Mouse (Mus musculus): ENCODE measurements around the gene Gm17387.

Gene Gm17387

DNA sequence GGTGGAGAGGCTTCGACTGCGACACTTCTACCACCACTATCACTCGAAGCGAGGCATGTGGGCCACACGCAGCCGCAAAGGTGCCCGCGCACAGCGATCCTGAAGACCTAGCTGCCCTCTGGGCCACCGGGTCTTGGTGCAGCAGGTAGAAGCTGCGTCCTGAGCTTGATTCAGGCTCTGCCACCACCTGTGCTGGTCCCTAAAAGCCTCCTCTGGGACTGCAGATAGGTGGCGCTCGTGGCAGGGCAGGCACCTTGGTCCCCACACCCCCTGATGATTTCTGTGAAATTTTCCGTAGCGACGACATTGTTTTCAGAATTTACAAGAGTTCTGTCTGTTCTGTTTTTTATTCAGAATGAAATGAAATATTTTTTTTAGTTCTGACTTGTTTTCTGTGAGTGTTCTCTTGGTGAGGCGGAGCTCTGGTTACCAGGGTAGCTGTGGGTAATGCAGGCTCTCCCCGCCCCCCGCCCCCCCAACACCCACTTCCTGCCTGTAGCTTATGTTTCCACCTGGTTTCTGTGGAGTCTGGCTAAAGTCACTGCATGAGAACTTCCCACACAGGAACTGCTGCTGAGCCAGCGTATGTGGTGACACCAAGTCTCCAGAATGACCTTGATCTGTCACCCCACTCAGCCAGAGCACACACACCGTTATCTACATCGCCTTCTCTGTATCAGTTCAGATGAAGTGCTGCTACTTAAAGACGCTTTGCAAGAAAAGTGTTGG lies 43.2 kb downstream of the Gm17387 start:
- peak in 1 of 2 experiments; percentile 78 for DNase-seq (ENCODE audit: low spot score in 2 of 2)

- DNase-seq (ENCODE audit: low spot score in 2 of 2) = no peak
Measured at GRCm38 (mm10) chr7:141073782-141074181, 44.9 kb downstream of the Gm17387 start.

DNA sequence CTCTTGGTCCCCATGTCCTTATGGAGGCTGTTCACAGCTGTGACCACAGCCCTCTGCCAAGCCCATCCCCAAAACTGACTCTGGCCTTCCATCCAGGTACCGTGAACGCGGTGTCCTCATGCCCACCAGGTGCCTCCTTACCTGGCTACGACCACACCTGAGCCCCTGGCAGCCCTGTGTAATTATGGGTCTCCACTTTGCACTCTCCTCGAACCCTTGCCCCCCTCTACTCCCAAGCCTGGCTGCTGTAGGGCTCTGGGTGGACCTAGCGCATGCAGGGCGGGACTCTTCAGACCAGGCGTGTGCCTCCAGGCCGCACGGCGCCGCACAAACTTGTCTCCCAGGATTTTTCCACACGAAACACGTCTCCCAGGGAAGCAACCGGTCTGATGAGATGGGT lies 48.9 kb downstream of the Gm17387 start, which contains the start of gene Pkp3:
Gene Pkp3, plus strand, starts transcription at position 378 of the 400 bp plus-strand sequence.
- DNase-seq (ENCODE audit: low spot score in 2 of 2) = no peak

DNA sequence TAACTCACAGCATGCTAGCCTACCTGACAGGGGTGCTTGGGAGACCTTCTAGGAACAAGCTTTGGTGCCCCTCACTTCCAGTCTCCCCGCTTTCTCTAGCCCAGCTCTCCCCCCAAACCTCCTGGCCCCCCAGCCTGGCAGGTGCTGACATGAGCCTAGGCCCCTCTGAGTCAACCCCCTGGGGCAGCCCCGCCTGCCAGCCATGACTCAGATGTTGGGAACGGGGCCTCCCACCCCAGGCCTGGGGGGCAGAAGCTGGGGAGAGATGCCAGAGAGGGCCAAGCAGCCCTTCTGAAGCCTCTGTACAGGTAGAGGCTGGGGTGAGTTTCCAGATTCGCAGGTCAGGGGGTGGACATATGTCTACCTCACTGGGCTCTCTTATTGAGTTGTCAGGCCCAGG lies 49.9 kb downstream of the Gm17387 start:
- no peak for DNase-seq (ENCODE audit: low spot score in 2 of 2)

Measured in spleen, postnatal 4 days (tissue).